Mouse (Mus musculus): ENCODE results near the gene Otulin.

Gene Otulin

DNA sequence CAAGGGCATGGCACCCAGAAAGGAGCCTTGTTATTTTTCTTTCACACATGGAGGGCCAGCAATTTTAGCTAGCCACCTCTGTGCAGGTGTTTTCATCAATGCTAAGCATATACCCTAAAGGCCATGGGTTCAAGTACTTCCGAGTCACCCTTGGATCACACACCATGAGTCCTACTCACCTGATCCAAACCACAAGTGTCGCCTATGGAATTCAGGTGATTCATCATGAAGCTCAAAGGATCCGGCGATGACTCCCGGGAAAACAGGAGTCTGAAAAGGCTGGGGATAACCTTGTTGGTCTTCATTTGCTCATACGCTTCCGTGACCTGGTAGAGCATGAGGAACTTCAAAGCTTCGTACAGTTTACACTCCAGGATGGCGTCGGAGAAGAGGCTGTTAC, 27.4 kb upstream of the Otulin start:
- no peak for DNase-seq (ENCODE audit: low spot score in 2 of 2)

DNA sequence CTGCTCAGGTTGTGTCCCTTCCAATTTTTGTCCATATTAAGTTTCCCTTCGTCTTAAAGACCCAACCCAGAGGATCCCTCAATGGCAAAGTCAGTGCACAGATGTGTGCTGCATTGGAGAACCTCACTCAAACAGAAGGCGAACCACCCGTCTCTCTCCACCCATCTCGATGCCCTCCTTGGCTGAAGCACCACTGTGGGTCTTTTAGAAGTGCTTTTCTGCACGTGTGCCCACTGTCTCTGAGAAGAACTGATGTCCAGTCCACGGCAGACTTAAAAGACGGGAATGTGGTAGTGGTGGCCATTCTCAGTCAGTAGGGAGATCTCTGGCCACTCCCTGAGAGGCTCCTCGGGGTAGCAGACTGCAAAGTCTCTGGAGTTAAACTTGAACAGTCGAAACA, 26.1 kb upstream of the Otulin start:
- DNase-seq (ENCODE audit: low spot score in 2 of 2) = no peak

DNA sequence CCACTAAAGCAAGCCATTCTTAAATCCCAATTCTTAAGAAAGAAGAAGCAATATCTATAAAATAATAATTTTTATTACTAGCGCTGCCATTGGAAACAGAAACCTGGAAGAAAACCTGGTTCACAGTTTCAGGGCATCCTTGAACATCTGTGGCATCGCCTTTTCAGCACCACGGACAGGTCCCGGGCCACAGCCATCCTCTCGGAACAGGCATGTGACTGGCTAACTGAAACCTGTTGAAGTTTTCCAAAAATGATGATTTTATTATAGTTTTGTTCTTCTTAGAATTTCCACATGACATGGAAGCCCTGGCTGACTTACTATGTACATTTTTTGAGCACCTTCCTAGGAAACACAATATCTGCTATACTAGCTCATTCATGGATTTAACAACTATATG, 24.5 kb upstream of the Otulin start:
- DNase-seq (ENCODE audit: low spot score in 2 of 2) = no peak

DNA sequence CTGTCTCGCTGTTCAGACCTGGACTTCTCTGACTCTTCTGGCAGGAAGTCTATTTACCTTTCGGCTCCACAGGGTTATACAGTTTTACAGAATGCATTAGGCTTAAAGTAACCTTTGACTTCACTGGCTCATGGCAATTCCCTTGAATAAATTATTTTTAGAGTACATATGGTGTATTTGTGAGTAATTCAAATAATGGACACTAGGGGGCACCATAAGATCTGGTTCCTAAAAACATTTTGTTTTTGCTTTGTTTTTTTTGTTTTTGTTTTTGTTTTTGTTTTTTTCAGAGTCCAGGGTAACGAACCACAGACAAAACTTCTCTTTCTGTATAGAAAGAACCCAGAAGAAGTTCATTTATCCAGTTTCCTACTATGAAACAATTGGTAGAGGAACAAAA, 17.2 kb upstream of the Otulin start:
- DNase-seq (ENCODE audit: low spot score in 2 of 2) = no peak

DNA sequence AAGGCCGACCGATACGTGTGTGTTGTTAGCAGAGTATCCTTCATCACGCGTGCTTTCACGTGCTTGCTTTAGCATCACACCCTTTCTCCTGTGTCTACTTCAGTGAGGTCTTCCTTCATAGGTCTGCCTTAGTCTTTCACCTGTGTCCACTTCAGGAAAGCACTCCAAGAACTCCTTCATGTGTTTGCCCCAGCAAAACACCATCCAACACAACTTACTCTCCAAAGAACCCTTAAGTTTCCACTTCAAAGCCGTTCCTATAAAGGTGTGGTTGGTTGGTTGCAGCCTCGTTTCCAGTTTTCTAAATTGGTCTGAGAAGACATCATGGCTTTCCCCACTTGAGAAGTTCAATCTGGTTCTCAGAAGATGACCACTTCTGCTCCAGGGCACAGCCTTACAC, 16.2 kb upstream of the Otulin start:
- no peak for DNase-seq (ENCODE audit: low spot score in 2 of 2)

DNA sequence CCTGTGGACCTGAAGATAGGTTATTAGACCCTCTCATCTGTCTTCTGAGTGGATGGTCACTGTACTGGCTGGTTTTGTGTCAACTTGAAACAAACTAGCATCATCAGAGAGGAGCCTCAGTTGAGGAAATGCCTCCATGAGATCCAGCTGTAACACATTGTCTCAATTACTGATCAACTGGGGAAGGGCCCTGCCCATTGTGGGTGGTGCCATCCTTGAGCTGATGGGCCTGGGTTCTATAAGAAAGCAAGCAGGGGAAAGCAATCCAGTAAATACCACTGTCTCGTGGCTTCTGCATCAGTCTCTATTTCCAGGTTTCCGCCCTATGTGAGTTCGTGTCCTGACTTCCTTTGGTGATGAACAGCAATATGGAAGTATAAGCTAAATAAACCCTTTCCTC, 14.8 kb upstream of the Otulin start:
- DNase-seq (ENCODE audit: low spot score in 2 of 2) = no peak

DNA sequence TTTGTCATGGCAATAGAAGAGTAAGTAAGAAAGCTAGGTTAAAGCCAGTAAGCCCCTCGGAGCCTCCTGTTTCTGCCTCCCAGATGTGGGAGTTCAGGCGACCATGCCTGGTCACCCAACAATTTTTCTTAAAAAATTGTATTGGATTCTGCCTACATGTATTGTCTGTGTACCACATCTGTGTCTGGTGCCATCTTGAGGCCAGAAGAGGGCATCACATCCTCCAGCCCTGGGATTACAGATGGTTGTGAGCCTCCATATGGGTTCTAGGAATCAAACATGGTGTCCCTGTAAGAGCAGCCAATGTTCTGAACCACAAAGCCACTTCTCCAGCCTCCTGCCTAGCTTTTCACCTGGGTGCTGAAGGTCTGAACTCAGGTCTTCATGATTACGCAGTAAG, 12.4 kb upstream of the Otulin start:
- DNase-seq (ENCODE audit: low spot score in 2 of 2) = peak; percentile 32 to 71

DNA sequence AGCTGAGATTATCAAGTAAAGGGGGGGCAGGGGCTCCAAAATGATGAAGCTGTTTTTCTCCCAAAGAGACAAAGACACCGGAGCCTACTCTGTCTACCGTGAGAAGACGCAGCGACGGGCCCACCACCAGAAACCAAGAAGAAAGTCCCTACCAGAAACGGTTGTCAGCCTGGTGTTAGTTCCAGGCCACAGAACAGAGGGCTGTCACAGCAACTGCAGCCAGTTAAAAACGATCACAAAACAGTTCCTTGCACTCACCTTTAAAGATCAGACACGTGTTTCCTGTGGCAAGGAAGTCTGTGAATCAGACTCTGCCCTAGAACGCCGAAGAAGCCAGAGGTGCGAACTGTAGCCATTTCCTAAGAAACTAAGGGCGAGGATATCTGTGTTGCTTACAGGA, 10.7 kb upstream of the Otulin start:
- DNase-seq (ENCODE audit: low spot score in 2 of 2) = no peak

DNA sequence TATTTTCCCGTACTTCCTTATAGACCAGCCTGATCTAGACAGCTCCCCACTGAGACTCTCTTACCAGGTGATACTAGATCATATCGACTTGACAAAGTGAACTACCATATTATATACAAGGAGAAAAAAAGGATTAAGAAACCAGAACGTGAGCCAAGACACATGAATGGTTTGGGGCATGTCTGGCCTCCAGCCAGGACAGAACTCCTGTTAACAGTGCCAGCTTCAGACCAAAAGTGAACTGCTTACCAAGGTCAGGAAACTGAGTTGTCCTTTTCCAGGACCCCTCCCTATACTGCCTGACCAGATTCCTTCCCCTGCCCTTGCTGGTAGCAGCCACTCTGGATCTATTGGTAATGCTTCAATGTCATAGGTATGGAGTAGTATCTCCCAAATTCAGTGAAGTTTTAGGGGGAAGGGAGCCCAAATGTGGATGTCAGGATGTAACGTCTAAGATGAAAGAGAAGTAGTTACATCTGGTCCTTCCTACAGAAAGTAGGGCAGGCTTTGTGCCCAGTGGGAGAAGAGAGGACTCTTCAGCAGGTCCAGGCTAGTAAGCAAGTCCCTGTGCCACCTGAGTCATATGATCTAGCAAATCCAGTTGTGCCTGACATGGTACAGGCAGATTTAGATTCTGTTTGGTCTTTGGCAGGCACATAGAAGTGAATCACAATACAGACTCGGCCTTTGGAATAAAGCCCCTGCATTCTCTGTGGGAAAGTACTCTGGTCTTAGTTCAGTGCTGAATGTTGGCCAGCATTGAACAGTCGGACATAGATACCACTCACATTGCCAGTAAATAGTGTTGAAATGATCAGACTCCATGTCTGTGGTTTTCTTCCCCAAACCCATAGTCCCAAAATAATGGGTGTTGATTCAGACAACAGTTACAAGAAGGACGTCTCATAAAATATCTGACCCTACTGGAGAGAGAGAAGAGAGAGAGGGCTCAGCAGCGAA, 3.7 kb upstream of the Otulin start:
- no peak for DNase-seq (ENCODE audit: low spot score in 2 of 2)

DNA sequence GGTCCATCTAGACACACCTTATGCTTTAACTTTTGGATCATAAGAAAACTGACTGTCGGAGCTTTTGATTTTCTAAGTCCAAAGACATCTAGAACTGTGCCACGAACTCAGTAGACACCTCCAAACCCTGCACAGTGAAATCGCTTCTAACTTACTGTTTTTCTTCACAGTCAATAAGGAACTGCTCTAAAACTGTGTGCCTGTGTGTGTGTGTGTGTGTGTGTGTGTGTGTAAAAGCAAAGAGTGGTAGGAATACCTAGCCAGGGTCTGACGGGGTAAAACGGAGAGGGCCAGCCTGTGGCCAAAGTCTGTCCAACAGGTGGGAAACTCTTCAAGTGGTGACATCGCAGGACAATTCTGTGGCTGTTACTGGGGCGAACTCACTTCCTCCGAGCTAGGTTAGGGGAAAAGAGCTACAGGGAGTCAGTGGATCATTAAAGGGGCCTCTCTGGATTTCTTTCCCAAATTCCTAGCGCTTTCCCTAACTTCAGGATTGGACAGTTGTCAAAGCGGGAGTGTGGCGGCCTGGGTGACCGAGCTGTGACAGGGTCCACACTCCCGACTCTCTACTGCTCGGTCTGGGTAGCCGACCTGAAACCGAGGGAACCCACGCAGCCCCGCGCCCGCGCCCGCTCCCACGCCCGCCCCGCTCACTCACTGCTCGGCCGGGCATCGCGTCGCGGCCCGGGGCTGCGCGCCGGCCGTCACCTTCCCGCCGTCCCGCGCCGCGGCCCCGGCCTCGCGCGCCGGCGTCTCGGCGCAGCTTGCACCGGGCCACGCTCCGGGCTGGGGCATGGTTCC, 493 bp downstream of the Otulin start:
- DNase-seq (ENCODE audit: low spot score in 2 of 2) = no peak

DNA sequence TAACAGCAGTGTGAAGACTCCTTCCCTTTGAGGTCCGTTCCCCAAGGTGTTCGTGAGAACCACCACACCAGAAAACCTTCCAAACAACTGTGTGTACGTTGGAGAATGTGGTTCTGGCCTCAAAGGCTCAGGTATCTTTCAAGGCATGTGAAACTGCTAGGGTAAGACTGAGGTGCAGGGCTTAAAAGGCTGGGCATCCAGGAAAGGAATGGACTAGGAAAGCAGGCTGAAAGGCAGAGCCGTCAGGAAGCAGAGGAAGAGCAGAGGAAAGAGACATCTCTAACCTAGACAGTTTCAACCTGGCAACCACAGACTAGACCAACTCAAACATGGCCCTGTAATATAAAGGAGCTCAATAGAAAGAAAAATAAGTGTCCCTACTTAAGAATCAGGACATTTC, 1.4 kb downstream of the Otulin start:
- no peak for DNase-seq (ENCODE audit: low spot score in 2 of 2)

DNA sequence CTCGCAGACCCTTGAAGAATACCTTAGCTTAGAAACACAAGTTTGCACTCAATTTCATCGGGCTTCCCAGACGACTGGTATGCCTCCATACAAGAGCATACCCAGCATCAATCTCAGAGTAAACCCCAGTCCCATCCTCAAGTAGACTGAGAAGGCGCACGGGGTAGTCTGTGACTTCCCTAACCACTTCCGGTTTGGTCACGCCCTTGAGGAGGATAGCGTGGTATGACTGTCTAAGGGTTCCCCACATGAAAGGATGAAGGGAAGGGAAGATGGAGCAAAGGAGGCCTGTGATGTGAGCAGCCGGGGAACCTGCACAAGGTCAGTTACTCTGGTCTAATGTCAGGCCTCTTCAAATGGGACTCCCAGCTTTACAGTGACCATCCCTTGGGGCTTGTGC, 2.7 kb downstream of the Otulin start:
- DNase-seq (ENCODE audit: low spot score in 2 of 2) = no peak

DNA sequence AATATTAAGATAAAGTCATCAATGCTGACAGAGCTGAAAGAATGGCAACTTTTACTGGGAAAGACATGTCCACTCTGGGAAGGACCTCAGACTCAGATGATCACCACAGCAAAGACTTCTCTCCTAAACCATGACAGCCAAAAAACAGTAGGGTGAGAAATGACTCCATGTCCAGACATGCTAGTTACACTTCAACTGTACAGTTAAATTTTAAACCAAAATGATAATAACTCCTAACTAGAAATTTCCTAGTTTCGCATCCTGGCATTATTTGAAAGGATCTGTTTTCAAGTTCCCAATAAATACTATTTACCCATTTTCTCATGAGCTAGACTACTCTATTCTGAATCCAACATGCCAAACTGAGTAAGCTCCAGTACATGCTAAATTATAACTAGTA, 4.2 kb downstream of the Otulin start:
- DNase-seq (ENCODE audit: low spot score in 2 of 2) = no peak

DNA sequence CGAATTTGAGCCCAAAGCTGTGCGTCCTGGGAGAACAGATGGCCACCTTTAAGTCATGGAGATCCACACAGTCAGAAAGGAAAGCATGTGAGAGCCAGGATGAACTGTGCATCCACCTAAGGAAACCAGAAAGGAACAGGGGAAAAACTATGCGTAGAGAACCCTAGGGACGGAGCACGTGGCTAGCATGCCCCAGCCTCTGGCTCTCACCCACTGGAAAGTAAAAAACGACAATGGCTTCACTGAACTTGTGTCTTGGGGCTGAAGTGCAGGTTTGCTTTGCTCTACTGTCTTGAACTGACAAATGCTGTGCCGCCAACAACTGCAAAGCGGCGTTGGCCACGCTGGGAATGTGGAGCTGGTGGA, 4.6 kb downstream of the Otulin start:
- DNase-seq (ENCODE audit: low spot score in 2 of 2) = no peak

DNA sequence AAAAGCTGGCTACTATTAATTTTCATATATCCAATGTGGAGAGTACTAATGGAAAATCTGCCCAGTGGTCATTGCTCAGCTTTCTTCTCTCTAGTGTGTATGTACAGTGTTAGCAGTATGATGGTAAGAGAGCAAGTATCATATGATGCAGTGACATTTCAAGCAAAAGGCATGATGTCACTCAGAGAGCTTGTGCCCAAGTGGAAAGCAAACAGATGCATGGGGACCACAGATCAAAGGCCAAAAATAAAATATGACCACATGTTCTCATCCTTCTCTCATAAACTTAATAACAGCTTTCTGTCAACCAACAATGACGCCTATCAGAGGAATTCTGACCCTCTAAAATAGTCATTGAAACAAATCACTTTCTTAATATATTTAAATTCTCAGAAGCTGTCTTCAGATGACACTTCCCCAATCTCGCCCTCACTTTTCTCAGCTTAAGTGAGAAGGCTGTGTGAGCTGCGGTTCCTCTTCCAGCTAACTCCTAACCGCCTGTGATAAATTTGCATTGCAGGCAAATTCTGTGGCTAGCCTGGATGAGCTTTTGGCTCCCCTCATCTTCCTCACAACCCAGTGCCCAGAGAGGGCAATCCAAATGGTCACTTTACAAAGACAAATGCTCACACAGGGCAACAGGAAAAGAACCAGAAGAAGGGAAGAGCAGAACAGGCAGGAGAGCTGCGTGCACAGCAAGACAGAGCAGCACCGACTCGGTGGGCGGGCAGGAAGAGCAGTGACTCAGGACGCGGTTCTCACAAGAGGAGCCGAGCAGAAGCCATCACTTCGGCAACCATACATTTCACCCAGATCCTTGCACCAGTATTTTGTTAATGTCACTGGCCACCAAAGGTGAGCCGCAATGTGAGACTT, 5.2 kb downstream of the Otulin start:
- peak; percentile 58 to 59 for DNase-seq (ENCODE audit: low spot score in 2 of 2)

DNA sequence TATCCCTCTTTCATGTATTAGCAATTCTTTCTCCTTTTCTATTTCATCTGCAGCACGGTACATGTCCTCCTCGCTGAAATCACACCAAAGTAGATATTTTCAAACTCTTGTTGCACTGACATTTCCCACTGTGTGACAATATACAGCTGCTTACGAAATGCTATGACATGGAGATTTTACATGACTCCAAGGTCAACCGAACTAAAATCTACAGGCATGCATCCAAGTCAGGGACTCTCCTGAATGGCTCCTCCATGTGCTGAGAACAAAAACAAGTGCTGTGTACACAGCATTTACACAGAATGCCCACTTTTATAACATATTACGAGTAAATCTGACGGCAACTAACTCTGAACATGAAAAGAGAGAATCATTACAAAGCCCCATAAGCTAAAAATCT, 7.2 kb downstream of the Otulin start:
- DNase-seq (ENCODE audit: low spot score in 2 of 2) = no peak

DNA sequence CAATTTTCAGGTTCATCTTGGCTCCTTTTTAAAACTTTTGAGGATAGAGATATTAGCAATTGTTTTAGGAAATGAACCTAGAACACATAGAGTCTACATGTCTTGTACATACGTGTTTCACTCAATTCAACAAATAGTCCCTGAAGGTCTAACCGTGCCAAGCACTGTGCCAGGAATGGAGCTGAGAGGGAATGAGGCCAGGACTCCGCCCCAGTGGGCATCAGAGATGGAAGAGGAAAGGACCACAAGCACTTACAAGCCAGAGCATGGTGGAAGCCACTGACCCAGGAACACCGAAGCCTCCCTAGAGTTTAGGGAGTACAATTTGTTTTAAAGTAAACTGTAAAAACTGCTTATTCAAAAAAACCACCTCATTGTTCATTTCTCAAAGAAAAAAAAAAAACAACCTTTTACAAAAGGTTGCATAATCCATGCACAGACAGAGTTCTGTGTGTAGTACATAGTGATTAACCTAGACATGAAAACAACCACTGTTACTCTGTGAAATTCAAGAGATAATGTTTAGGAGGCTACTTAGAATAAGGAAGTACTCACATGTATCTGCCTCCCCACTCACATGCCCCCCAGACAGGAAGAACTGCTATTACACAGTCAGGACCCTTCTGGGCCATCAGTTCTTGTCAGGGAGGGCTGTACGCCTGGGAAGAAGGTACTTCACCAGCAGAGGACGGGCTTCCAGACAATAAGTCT, 9.9 kb downstream of the Otulin start:
- DNase-seq (ENCODE audit: low spot score in 2 of 2) = no peak

DNA sequence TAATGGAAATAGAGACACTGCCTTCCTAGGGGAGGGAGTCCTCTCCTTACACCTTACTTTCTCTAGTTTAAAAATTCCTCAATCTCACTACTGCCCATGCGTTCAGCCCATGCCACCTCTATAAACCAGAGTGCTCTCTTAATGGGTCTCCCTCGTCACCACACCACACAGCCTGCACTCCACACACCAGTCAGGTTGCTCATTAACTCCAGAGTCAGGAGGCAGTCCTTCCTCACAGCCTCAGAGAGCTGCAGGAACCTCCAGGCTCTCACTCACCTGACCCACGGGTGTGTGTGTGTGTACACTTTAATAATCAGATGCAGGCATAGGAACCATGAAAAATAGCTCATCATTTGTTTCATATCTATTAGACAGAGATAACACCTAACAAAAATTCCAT, 10.8 kb downstream of the Otulin start:
- no peak for DNase-seq (ENCODE audit: low spot score in 2 of 2)

DNA sequence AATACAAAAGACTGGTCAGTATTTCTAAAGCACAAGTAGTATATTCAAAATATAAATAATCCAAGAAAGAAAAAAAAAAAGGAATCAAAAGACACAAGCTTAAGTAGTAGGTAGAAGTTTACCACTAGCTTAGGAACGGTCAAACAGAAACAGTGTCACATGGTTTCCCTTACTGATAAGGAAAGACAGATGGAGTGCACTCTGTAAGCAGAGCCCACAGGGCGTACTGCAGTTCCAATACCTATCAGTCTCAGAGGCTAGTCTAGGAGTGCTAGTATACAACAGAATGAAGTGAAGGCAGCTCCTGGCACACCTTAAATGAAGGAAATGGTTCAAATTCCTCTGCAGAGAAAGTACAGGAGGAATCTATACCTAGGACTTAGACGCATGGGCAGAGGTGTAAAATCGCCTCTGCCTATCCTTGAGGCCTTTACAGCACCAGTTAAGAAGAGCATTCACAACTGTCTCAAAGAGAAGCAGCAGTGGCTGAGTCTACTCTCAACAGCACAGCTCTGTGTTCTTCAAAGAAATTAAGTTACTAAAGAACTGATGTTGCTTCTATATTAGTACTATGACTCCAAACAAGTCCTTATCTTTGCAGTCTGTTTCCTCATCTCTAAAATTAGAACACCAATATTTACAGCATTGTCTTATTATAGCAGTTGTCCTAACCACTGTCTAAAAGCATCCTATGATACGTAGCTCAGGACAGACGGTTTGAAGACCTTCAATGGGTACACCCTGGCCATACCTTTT, 11.5 kb downstream of the Otulin start:
- no peak for DNase-seq (ENCODE audit: low spot score in 2 of 2)

DNA sequence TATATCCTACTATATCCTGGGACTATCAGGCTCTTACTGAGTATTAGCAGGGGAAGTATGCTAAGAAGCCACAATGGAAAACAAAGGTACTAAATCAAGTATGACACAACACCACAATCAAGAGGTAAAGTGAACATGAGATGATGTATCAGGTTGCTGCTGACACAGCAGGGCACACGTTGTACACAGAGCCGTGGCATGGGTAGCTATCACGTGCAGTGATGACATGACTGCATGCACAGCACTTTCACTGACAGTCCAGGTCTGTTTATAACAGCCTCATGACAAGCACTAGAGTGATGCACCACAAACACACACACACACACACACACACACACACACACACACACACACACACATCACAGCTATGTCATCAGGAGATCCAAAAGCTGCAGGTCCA, 13.3 kb downstream of the Otulin start:
- DNase-seq (ENCODE audit: low spot score in 2 of 2) = no peak

DNA sequence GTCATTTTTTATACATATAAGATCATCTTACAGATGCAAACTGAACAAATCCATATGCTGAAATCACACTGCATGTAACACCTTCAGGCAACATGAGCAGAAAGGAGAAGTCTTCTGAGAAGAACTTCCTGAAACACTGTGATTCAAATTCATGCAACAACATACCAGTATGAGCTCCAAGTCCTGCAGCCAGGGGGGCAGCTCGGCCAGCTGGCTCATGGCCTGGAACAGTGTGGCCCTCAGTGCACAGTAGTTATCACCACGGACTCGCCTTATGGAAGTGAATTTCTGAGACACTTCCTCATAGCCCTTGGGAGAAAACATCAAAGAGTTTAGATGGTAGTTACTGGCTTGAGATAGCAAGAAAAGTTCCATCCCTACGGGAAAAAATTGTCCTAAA, 14.3 kb downstream of the Otulin start:
- DNase-seq (ENCODE audit: low spot score in 2 of 2) = peak in 1 of 2 experiments; percentile 29
